Mouse (Mus musculus) embryonic facial prominence, embryonic 11.5 days (tissue): ENCODE results near the gene Metap1d. TPM values are rescaled to one million over a fixed set of nuclear protein-coding genes. Genes with fewer than 3 reads are reported as not detected.

ENCODE experiments used
- ATAC-seq: fragments of 200-750 bp; cut with Nextera tagmentation; replicated peaks from 2 replicates; pipeline ENCODE4 v1.8.0; 2017; ENCODE audit warnings: low read depth; ENCODE audit not compliant: insufficient number of reproducible peaks, low FRiP score, low TSS enrichment
- DNase-seq: peaks from one replicate; pipeline ENCODE4 v3.0.0-alpha.2; 2015; ENCODE audit warnings: low spot score
- H3K27ac ChIP-seq: fragments of 300-500 bp; sonication (generic); replicated peaks from 2 replicates; pipeline ENCODE4 v1.5.1; 2014; ENCODE audit warnings: mild to moderate bottlenecking, low read depth, low read length, control low read depth
- H3K27me3 ChIP-seq: fragments of 300-500 bp; sonication (generic); 2 replicates; pipeline ENCODE4 v1.6.1; 2014; ENCODE audit warnings: mild to moderate bottlenecking, low read length, moderate library complexity, mixed read lengths; ENCODE audit not compliant: control insufficient read depth, insufficient read depth
- H3K36me3 ChIP-seq: fragments of 300-500 bp; sonication (generic); replicated peaks from 2 replicates; pipeline ENCODE4 v1.6.1; 2014; ENCODE audit warnings: low read depth, mild to moderate bottlenecking, low read length, moderate library complexity, mixed read lengths; ENCODE audit not compliant: control insufficient read depth, insufficient read depth
- H3K4me1 ChIP-seq: fragments of 300-500 bp; sonication (generic); 2 replicates; pipeline ENCODE4 v1.6.1; 2014; ENCODE audit warnings: low read length, mixed read lengths; ENCODE audit not compliant: control insufficient read depth, insufficient read depth
- H3K4me2 ChIP-seq: fragments of 300-500 bp; sonication (generic); 2 replicates; pipeline ENCODE4 v1.6.1; 2014; ENCODE audit warnings: low read depth, mild to moderate bottlenecking, control low read depth, low read length, moderate library complexity
- H3K4me3 ChIP-seq: fragments of 300-500 bp; sonication (generic); 2 replicates; pipeline ENCODE4 v1.5.1; 2014; ENCODE audit warnings: low read depth, low read length, control low read depth
- H3K9ac ChIP-seq: fragments of 300-500 bp; sonication (generic); replicated peaks from 2 replicates; pipeline ENCODE4 v1.6.1; 2014; ENCODE audit warnings: mild to moderate bottlenecking, control low read depth, low read length
- H3K9me3 ChIP-seq: fragments of 300-500 bp; sonication (generic); replicated peaks from 2 replicates; pipeline ENCODE4 v1.6.1; 2016; ENCODE audit warnings: mild to moderate bottlenecking, low read length, inconsistent platforms, mixed read lengths; ENCODE audit not compliant: control insufficient read depth
- WGBS: fragments of 180-500 bp; shearing (Covaris S2); extraction: QIAGEN DNeasy Blood & Tissue Kit; methylation state at CpG from one replicate; pipeline ENCODE4 v1.1.7; 2014; 5-methylcytosine and 5-hydroxymethylcytosine counted together
- polyA plus RNA-seq: library from polyadenylated mRNA; unstranded; fragments of >200 nt; fragmentation: Nextera tagmentation; extraction: Ambion mirVana; gene quantifications from 2 replicates; pipeline ENCODE4 v1.2.1, GENCODE M21; 2014

Gene Metap1d
- polyA plus RNA-seq, 1 experiment from 2014 or later = 37.9 TPM

GRCm38 (mm10) chr2:71544391-71545285 is 91.6 kb downstream of the Metap1d start:
- DNase-seq = peak; percentile 59
- peaks cover 9% of the 10 kb centered on the region for H3K4me1 ChIP-seq

DNA sequence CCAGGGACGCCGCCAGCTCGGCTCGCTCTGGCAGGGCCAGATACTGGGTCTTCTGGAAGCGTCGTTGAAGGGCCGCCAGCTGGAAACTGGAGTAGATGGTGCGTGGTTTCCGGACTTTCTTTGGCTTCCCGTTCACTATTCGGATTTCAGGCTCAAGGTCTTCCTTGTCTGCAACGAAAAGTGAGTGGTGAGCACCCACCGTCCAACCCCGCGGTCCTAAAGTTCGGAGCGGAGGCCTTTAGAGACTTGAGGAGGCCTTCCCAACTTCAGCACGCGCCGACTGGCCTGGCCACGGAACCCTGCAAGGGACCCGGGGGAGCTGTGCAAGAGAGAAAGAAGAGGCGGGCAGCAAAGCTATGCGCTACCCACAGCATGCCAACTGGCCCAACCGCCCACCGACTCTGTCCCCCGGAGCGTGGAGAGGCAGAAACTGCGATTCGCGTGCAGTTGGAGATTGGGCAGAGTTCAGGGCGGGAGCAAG is 92.4 kb downstream of the Metap1d start:
- H3K4me3 ChIP-seq = peak overlapping the region; percentile 66
- H3K4me2 ChIP-seq = peak overlapping the region; percentile 94
- DNase-seq (peak; percentile 45), ATAC-seq (no peak)
- H3K4me1 ChIP-seq = peaks cover 9% of the 10 kb centered on the region
- WGBS = under 1% methylated on average over 32 of the region's 32 CpGs
- H3K9ac ChIP-seq = peak overlapping the region; percentile 83
- H3K36me3 ChIP-seq = no peaks in the 10 kb centered on the region
- H3K9me3 ChIP-seq = no peaks in the 10 kb centered on the region
- peak overlapping the region; percentile 90 for H3K27ac ChIP-seq
- H3K27me3 ChIP-seq = peaks cover 32% of the 10 kb centered on the region

More at GRCm38 (mm10) chr2:71544391-71545285, 91.6 kb downstream of the Metap1d start:
- peak overlapping the region; percentile 66 for H3K4me3 ChIP-seq
- no peaks in the 10 kb centered on the region for H3K36me3 ChIP-seq
- H3K9ac ChIP-seq = peak overlapping the region; percentile 83
- H3K9me3 ChIP-seq = no peaks in the 10 kb centered on the region
- peaks cover 32% of the 10 kb centered on the region for H3K27me3 ChIP-seq
- WGBS = under 1% methylated on average over 59 of the region's 61 CpGs
- no peak for ATAC-seq
- H3K27ac ChIP-seq = peak overlapping the region; percentile 90
- peak overlapping the region; percentile 94 for H3K4me2 ChIP-seq

DNA sequence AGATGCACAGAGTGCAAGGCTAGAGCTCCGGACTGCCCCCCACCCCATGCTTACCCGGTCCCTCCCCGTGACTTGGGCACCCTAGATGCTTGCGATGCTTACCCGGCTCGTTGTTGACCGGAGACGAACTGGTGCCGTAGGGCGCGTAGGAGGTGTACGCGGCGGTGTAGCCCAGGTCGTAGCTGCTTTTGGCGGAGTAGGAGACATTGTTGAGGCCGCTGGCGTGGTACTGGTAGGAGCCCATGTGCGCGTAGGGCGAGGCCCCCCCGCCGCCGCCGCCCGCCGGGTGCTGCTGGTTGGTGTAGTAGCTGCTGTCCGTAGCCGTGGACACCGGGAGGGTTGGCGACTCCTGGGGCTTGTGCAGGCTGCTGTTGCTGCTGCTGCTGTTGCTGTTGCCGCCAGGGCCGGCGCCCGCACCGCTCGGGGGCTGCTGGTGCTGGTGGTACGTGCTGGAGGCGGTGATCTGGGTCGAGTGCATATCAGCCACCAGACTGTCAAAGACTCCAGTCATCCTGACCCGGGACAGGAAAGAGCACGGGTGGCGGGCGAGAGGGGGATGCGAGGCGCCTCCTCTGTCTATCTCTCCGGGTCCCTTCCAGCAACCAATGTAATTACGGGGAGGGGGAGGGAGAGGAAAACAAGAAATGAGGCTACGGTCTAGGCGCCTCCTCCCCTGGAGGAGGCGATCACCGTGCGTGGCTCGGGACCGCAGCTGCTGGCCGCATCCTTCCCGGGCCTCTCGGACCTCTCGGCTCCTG is 93.0 kb downstream of the Metap1d start:
- H3K9me3 ChIP-seq = no peaks in the 10 kb centered on the region
- peaks cover 32% of the 10 kb centered on the region for H3K27me3 ChIP-seq
- DNase-seq = peak; percentile 75
- no peaks in the 10 kb centered on the region for H3K36me3 ChIP-seq
- peak overlapping the region; percentile 83 for H3K9ac ChIP-seq
- H3K4me1 ChIP-seq = peaks cover 7% of the 10 kb centered on the region
- H3K4me3 ChIP-seq = peak overlapping the region; percentile 66
- WGBS = under 1% methylated on average over 58 of the region's 59 CpGs
- peak; percentile 55 for ATAC-seq
- peak overlapping the region; percentile 90 for H3K27ac ChIP-seq
- peak overlapping the region; percentile 94 for H3K4me2 ChIP-seq

DNA sequence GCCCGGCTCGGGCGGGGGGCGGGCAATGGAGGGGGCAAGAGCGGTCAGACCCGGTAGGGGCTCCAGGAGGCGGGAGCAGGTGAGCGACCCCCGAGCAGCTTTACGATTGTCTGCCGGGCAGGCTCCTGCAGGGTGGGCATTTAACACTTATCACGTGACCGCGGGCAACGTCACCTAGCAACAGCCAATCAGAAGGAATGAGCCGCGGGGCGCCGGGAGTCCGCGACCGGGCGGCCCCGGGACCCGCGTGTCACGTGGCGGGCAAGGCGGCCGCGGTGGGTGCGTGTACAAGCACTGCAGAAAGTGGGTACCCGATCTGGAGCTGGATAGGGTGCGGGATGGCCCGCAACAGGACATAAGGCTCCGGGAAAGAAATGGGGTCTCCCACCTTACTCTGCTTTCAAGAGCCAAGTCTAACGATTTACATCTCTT is 93.6 kb downstream of the Metap1d start, which contains the start of gene Dlx2:
Gene Dlx2, minus strand, starts transcription at position 115 of the 432 bp plus-strand sequence.
- Histone ChIP-seq H3K27ac (peak within 1 kb of the TSS; percentile 90), H3K9me3 (no peaks in the 10 kb centered on the region), H3K4me3 (peak within 1 kb of the TSS; percentile 66), H3K9ac (peak within 1 kb of the TSS; percentile 83), H3K4me2 (peak within 1 kb of the TSS; percentile 94), H3K36me3 (no peaks in the 10 kb centered on the region), H3K27me3 (peaks cover 29% of the 10 kb centered on the region), H3K4me1 (peaks cover 4% of the 10 kb centered on the region)
- DNase-seq (peak; percentile 92), ATAC-seq (peak; percentile 76)
- 0% methylated on average over 37 of the region's 37 CpGs for WGBS

- Histone ChIP-seq H3K36me3 (no peaks in the 10 kb centered on the region), H3K9ac (no peak overlapping the region), H3K27me3 (peaks cover 27% of the 10 kb centered on the region), H3K4me3 (no peak overlapping the region), H3K9me3 (no peaks in the 10 kb centered on the region), H3K4me2 (no peak overlapping the region), H3K4me1 (peaks cover 5% of the 10 kb centered on the region), H3K27ac (no peak overlapping the region)
- DNase-seq (peak; percentile 93), ATAC-seq (no peak)
- WGBS = under 1% methylated on average over 8 of the region's 8 CpGs
These were observed 94.8 kb downstream of the Metap1d start for GRCm38 (mm10) chr2:71547829-71548228.

GRCm38 (mm10) chr2:71550330-71550729 is 97.3 kb downstream of the Metap1d start:
- no peak overlapping the region for H3K27ac ChIP-seq
- 30% methylated on average over 3 of the region's 3 CpGs for WGBS
- no peak for DNase-seq
- no peak overlapping the region for H3K4me3 ChIP-seq
- H3K27me3 ChIP-seq = peaks cover 18% of the 10 kb centered on the region
- ATAC-seq = no peak
- H3K4me2 ChIP-seq = no peak overlapping the region
- no peak overlapping the region for H3K9ac ChIP-seq
- H3K4me1 ChIP-seq = peaks cover 4% of the 10 kb centered on the region
- no peaks in the 10 kb centered on the region for H3K9me3 ChIP-seq
- H3K36me3 ChIP-seq = no peaks in the 10 kb centered on the region

DNA sequence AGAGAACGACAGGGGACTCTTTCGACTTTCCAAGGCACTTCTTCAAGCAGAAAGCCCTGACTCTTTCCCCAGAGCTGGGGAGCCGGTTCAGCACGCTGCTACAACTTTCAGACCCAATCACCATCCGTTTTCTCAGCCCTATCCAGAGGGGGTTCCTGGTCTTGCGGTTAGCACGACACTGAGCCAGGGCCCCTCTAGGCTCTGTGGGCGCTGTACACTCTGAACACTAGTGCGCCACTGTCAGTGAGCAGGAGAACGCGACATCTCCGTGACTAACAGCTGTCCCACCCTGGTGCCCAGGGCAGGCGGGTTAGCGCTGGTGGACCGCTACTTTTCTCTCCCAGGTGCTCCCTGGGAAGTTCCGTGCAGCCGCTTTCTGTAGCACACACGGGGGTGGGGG is 98.6 kb downstream of the Metap1d start:
- WGBS = 2% methylated on average over 18 of the region's 18 CpGs
- Histone ChIP-seq H3K4me2 (peak overlapping the region; percentile 16), H3K4me3 (0 out of 2 replicates have a peak overlapping the region, but pooled peaks have one; percentile 5), H3K9me3 (no peaks in the 10 kb centered on the region), H3K36me3 (no peaks in the 10 kb centered on the region), H3K4me1 (peaks cover 4% of the 10 kb centered on the region), H3K27me3 (peaks cover 16% of the 10 kb centered on the region), H3K27ac (no peak overlapping the region), H3K9ac (no peak overlapping the region)
- ATAC-seq = no peak
- no peak for DNase-seq
